Mouse (Mus musculus) kidney, postnatal 0 days (tissue): ENCODE measurements around the gene Abcg5. TPM values are rescaled to one million over a fixed set of nuclear protein-coding genes. Genes with fewer than 3 reads are reported as not detected.

Experiments
- ATAC-seq: fragments of 200-750 bp; cut with Nextera tagmentation; replicated peaks from 2 replicates; pipeline ENCODE4 v1.8.0; 2017; ENCODE audit warnings: low read depth, moderate number of reproducible peaks, moderate TSS enrichment, moderate library complexity; ENCODE audit not compliant: low FRiP score
- DNase-seq: peaks from one replicate; pipeline ENCODE4 v3.0.0-alpha.2; 2016; ENCODE audit warnings: low spot score
- H3K27ac ChIP-seq: fragments of 300-500 bp; sonication (generic); 2 replicates; pipeline ENCODE4 v1.5.1; 2014; ENCODE audit warnings: mild to moderate bottlenecking
- H3K27me3 ChIP-seq: fragments of 300-500 bp; sonication (generic); 2 replicates; pipeline ENCODE4 v1.6.1; 2014; ENCODE audit warnings: low read length, mixed read lengths; ENCODE audit not compliant: insufficient read depth
- H3K36me3 ChIP-seq: fragments of 300-500 bp; sonication (generic); 2 replicates; pipeline ENCODE4 v1.6.1; 2014; ENCODE audit warnings: low read length, mixed read lengths; ENCODE audit not compliant: insufficient read depth
- H3K4me1 ChIP-seq: fragments of 300-500 bp; sonication (generic); replicated peaks from 2 replicates; pipeline ENCODE4 v1.6.1; 2014; ENCODE audit warnings: antibody characterized with exemption, low read length, mixed read lengths; ENCODE audit not compliant: insufficient read depth
- H3K4me2 ChIP-seq: fragments of 300-500 bp; sonication (generic); 2 replicates; pipeline ENCODE4 v1.6.1; 2014; ENCODE audit warnings: mild to moderate bottlenecking, low read length, moderate library complexity, mixed read lengths
- H3K4me3 ChIP-seq: fragments of 300-500 bp; sonication (generic); replicated peaks from 2 replicates; pipeline ENCODE4 v1.5.1; 2014; ENCODE audit warnings: low read depth, low read length
- H3K9ac ChIP-seq: fragments of 300-500 bp; sonication (generic); 2 replicates; pipeline ENCODE4 v1.6.1; 2014; ENCODE audit warnings: low read depth, low read length
- H3K9me3 ChIP-seq: fragments of 300-500 bp; sonication (generic); replicated peaks from 2 replicates; pipeline ENCODE4 v1.6.1; 2016; ENCODE audit warnings: low read length, inconsistent platforms, mixed read lengths
- CTCF ChIP-seq: IDR thresholded peaks from 2 replicates; pipeline ENCODE4 v1.5.1; 2016; ENCODE audit warnings: antibody characterized with exemption, low read depth, mild to moderate bottlenecking, moderate library complexity
- WGBS: fragments of 180-500 bp; shearing (Covaris S2); extraction: QIAGEN DNeasy Blood & Tissue Kit; methylation state at CpG from one replicate; pipeline ENCODE4 v1.1.7; 2014; 5-methylcytosine and 5-hydroxymethylcytosine counted together
- polyA plus RNA-seq: library from polyadenylated mRNA; unstranded; fragments of >200 nt; fragmentation: Nextera tagmentation; extraction: Ambion mirVana; gene quantifications from 2 replicates; pipeline ENCODE4 v1.2.1, GENCODE M21; 2015

Gene Abcg5
- polyA plus RNA-seq, 1 experiment from 2014 or later = 4.8 TPM

DNA sequence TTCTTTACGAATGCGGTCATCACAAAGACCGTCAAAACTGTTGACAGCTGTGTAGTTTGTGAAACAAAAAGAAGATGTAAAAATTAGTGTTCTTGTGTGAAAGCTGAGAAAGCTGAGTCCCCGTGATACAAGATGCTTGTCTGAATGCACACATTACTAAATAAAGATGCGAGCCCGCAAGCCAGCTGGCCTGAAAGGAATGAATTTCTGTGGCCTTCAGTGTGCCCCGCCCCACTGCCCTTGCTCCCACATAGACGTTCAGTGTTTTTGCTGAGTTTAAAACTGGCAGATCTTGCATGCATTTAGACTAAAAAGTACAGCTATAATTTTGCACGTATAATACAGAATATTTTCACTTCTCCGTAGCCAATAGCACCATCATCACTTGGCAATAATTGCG lies 67.0 kb downstream of the Abcg5 start:
- TF ChIP-seq CTCF = no peak
- DNase-seq (no peak), ATAC-seq (no peak)
- H3K9me3 ChIP-seq = no peaks in the 10 kb centered on the region
- peaks cover 19% of the 10 kb centered on the region for H3K36me3 ChIP-seq
- no peak overlapping the region for H3K27ac ChIP-seq
- 77% methylated on average over 11 of the region's 11 CpGs for WGBS
- H3K4me3 ChIP-seq = no peak overlapping the region
- peaks cover 3% of the 10 kb centered on the region; the same call in 1 of the 2 replicates for H3K4me1 ChIP-seq
- no peak overlapping the region for H3K9ac ChIP-seq
- no peak overlapping the region for H3K4me2 ChIP-seq
- no peaks in the 10 kb centered on the region for H3K27me3 ChIP-seq

DNA sequence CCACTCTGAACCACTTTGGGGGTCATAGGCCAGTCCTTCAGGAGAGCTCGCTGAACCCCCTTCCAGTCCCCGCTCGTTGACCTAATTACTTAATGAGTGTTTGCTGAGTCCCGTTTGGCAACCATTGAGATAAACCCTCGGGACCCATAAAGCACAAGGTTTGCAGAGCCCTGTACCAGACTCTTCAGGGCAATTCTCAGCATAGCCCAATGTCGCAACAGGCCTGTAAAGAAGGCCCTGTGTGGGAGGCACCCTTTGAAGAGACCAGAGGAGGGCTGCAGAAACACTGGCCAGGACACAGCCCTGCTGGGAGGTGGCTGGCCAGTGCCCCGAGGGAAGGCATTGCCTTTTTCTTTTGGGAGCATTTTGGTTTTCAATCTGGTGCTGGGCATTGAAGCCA lies 70.8 kb downstream of the Abcg5 start:
- WGBS = 31% methylated on average over 7 of the region's 7 CpGs
- H3K9me3 ChIP-seq = no peaks in the 10 kb centered on the region
- peaks cover 3% of the 10 kb centered on the region; the same call in 1 of the 2 replicates for H3K4me1 ChIP-seq
- H3K36me3 ChIP-seq = peaks cover 18% of the 10 kb centered on the region; the same call in 1 of the 2 replicates
- TF ChIP-seq CTCF = no peak
- no peaks in the 10 kb centered on the region for H3K27me3 ChIP-seq
- no peak overlapping the region for H3K4me2 ChIP-seq
- 0 out of 2 replicates have a peak overlapping the region, but pooled peaks have one; percentile 8 for H3K27ac ChIP-seq
- ATAC-seq (no peak), DNase-seq (no peak)
- H3K9ac ChIP-seq = no peak overlapping the region
- H3K4me3 ChIP-seq = no peak overlapping the region

- no peak overlapping the region for H3K4me3 ChIP-seq
- H3K9me3 ChIP-seq = no peaks in the 10 kb centered on the region
- H3K4me1 ChIP-seq = peaks cover 3% of the 10 kb centered on the region; the same call in 1 of the 2 replicates
- H3K27ac ChIP-seq = 0 out of 2 replicates have a peak overlapping the region, but pooled peaks have one; percentile 8
- TF ChIP-seq CTCF = no peak
- DNase-seq (peak; percentile 56), ATAC-seq (no peak)
- H3K4me2 ChIP-seq = no peak overlapping the region
- 49% methylated on average over 9 of the region's 9 CpGs for WGBS
- peaks cover 18% of the 10 kb centered on the region for H3K36me3 ChIP-seq
- no peaks in the 10 kb centered on the region for H3K27me3 ChIP-seq
- H3K9ac ChIP-seq = no peak overlapping the region
These were observed 71.3 kb downstream of the Abcg5 start for GRCm38 (mm10) chr17:84611500-84611899.

- Histone ChIP-seq H3K9me3 (no peaks in the 10 kb centered on the region), H3K4me1 (peaks cover 3% of the 10 kb centered on the region; the same call in 1 of the 2 replicates), H3K27ac (peak overlapping the region; percentile 36; the same call in 1 of the 2 replicates), H3K9ac (no peak overlapping the region), H3K4me3 (no peak overlapping the region), H3K27me3 (no peaks in the 10 kb centered on the region), H3K4me2 (no peak overlapping the region), H3K36me3 (peaks cover 8% of the 10 kb centered on the region; the same call in 1 of the 2 replicates)
- ATAC-seq = no peak
- WGBS = 65% methylated on average over 4 of the region's 4 CpGs
- TF ChIP-seq CTCF = no peak
- no peak for DNase-seq
These were observed 74.2 kb downstream of the Abcg5 start for GRCm38 (mm10) chr17:84608606-84609005.

Other genes starting within 250 kb of the Abcg5 start
- gene Thada, start 216.8 kb downstream of the Abcg5 start, polyA plus RNA-seq = 3.4 and 4.1 TPM in 2 replicates
- gene Plekhh2, start 171.1 kb downstream of the Abcg5 start, polyA plus RNA-seq = 6.1 and 6.6 TPM in 2 replicates
- gene Dync2li1, start 56.5 kb downstream of the Abcg5 start, polyA plus RNA-seq = 59.9 and 61.2 TPM in 2 replicates
- 0.36 and 0.38 TPM in 2 replicates for gene Abcg8, start 6.7 kb downstream of the Abcg5 start, polyA plus RNA-seq
- gene Lrpprc, start 107.8 kb upstream of the Abcg5 start, polyA plus RNA-seq = 31.2 and 34.1 TPM in 2 replicates